Mouse (Mus musculus): ENCODE measurements at regions not wholly inside any gene's neighbourhood (a gene's known extent, or its start where the extent isn't known, plus 50 kb on each side); places are given as distances from the start of the nearest gene placed in this dataset.

GRCm38 (mm10) chrX:167152611-167153010 lies 56.5 kb downstream of the Tmsb4x start:
- Histone ChIP-seq H3K4me1 (replicated peaks) (no peaks in the 10 kb centered on the region), H3K4me3 (replicated peaks) (no peak overlapping the region), H3K27ac (no peak overlapping the region), H3K9ac (no peak overlapping the region), H3K36me3 (no peaks in the 10 kb centered on the region), H3K27me3 (replicated peaks) (no peaks in the 10 kb centered on the region), H3K9me3 (no peaks in the 10 kb centered on the region), H3K4me2 (replicated peaks) (no peak overlapping the region)
- WGBS: 70% methylated on average over 4 of the region's 4 CpGs
- no peak for ATAC-seq

- no peaks in the 10 kb centered on the region for H3K36me3 ChIP-seq
- no peaks in the 10 kb centered on the region for H3K9me3 ChIP-seq
- WGBS: 74% methylated on average over 3 of the region's 3 CpGs
- H3K9ac ChIP-seq: no peak overlapping the region
- no peak overlapping the region for H3K4me2 ChIP-seq (replicated peaks)
- no peaks in the 10 kb centered on the region for H3K27me3 ChIP-seq (replicated peaks)
- no peaks in the 10 kb centered on the region for H3K4me1 ChIP-seq (replicated peaks)
- H3K4me3 ChIP-seq (replicated peaks): no peak overlapping the region
- no peak overlapping the region for H3K27ac ChIP-seq
- no peak for ATAC-seq
Observed at GRCm38 (mm10) chrX:167151341-167151740, 57.8 kb downstream of the Tmsb4x start.

GRCm38 (mm10) chrX:167149400-167149799 lies 59.7 kb downstream of the Tmsb4x start:
- Histone ChIP-seq H3K36me3 (no peaks in the 10 kb centered on the region), H3K27ac (no peak overlapping the region), H3K4me2 (replicated peaks) (no peak overlapping the region), H3K4me3 (replicated peaks) (no peak overlapping the region), H3K9ac (no peak overlapping the region), H3K27me3 (replicated peaks) (no peaks in the 10 kb centered on the region), H3K9me3 (no peaks in the 10 kb centered on the region), H3K4me1 (replicated peaks) (no peaks in the 10 kb centered on the region)
- no peak for ATAC-seq
- 88% methylated on average over 4 of the region's 4 CpGs for WGBS

- Histone ChIP-seq H3K4me3 (replicated peaks) (no peak overlapping the region), H3K27me3 (replicated peaks) (no peaks in the 10 kb centered on the region), H3K4me2 (replicated peaks) (no peak overlapping the region), H3K9me3 (no peaks in the 10 kb centered on the region), H3K36me3 (no peaks in the 10 kb centered on the region), H3K4me1 (replicated peaks) (no peaks in the 10 kb centered on the region), H3K27ac (no peak overlapping the region), H3K9ac (no peak overlapping the region)
- 75% methylated on average over 8 of the region's 8 CpGs for WGBS
- ATAC-seq: no peak
Observed at GRCm38 (mm10) chrX:167146513-167147360, 62.4 kb downstream of the Tmsb4x start.

GRCm38 (mm10) chrX:167145508-167146182 lies 63.5 kb downstream of the Tmsb4x start:
- Histone ChIP-seq H3K9ac (no peak overlapping the region), H3K4me1 (replicated peaks) (no peaks in the 10 kb centered on the region), H3K4me2 (replicated peaks) (no peak overlapping the region), H3K27ac (no peak overlapping the region), H3K4me3 (replicated peaks) (no peak overlapping the region), H3K27me3 (replicated peaks) (no peaks in the 10 kb centered on the region), H3K36me3 (no peaks in the 10 kb centered on the region), H3K9me3 (no peaks in the 10 kb centered on the region)
- WGBS: 77% methylated on average over 11 of the region's 11 CpGs
- no peak for ATAC-seq

- H3K27me3 ChIP-seq (replicated peaks): no peaks in the 10 kb centered on the region
- no peaks in the 10 kb centered on the region for H3K36me3 ChIP-seq
- no peaks in the 10 kb centered on the region for H3K9me3 ChIP-seq
- no peak for ATAC-seq
- H3K4me2 ChIP-seq (replicated peaks): no peak overlapping the region
- H3K4me1 ChIP-seq (replicated peaks): no peaks in the 10 kb centered on the region
- WGBS: 57% methylated on average over 2 of the region's 2 CpGs
- no peak overlapping the region for H3K9ac ChIP-seq
- H3K27ac ChIP-seq: no peak overlapping the region
- H3K4me3 ChIP-seq (replicated peaks): no peak overlapping the region
Observed at GRCm38 (mm10) chrX:167139110-167139509, 70.0 kb downstream of the Tmsb4x start.

GRCm38 (mm10) chrX:167134250-167134649 lies 74.9 kb downstream of the Tmsb4x start:
- no peaks in the 10 kb centered on the region for H3K9me3 ChIP-seq
- no peak for ATAC-seq
- no peaks in the 10 kb centered on the region for H3K27me3 ChIP-seq (replicated peaks)
- no peak overlapping the region for H3K27ac ChIP-seq
- H3K36me3 ChIP-seq: no peaks in the 10 kb centered on the region
- no peak overlapping the region for H3K9ac ChIP-seq
- no peaks in the 10 kb centered on the region for H3K4me1 ChIP-seq (replicated peaks)
- WGBS: 90% methylated on average over 3 of the region's 3 CpGs
- no peak overlapping the region for H3K4me3 ChIP-seq (replicated peaks)
- no peak overlapping the region for H3K4me2 ChIP-seq (replicated peaks)

- ATAC-seq: no peak
- Histone ChIP-seq H3K9ac (no peak overlapping the region), H3K36me3 (no peaks in the 10 kb centered on the region), H3K27ac (no peak overlapping the region), H3K9me3 (no peaks in the 10 kb centered on the region), H3K4me1 (replicated peaks) (no peaks in the 10 kb centered on the region), H3K4me2 (replicated peaks) (no peak overlapping the region), H3K27me3 (replicated peaks) (no peaks in the 10 kb centered on the region), H3K4me3 (replicated peaks) (no peak overlapping the region)
- WGBS: 55% methylated on average over 4 of the region's 4 CpGs
Observed at GRCm38 (mm10) chrX:167132989-167133395, 76.1 kb downstream of the Tmsb4x start.

GRCm38 (mm10) chrX:167131317-167131716 lies 77.8 kb downstream of the Tmsb4x start:
- no peaks in the 10 kb centered on the region for H3K9me3 ChIP-seq
- H3K4me2 ChIP-seq (replicated peaks): no peak overlapping the region
- no peak overlapping the region for H3K27ac ChIP-seq
- H3K4me1 ChIP-seq (replicated peaks): no peaks in the 10 kb centered on the region
- H3K36me3 ChIP-seq: no peaks in the 10 kb centered on the region
- ATAC-seq: no peak
- H3K9ac ChIP-seq: no peak overlapping the region
- WGBS: 91% methylated on average over 3 of the region's 3 CpGs
- no peak overlapping the region for H3K4me3 ChIP-seq (replicated peaks)
- 0 out of 2 replicates have a peak, but pooled peaks cover 2% of the 10 kb centered on the region for H3K27me3 ChIP-seq (replicated peaks)

GRCm38 (mm10) chrX:167130601-167131000 lies 78.5 kb downstream of the Tmsb4x start:
- no peak overlapping the region for H3K4me3 ChIP-seq (replicated peaks)
- 57% methylated on average over 5 of the region's 5 CpGs for WGBS
- no peak overlapping the region for H3K27ac ChIP-seq
- ATAC-seq: no peak
- H3K9me3 ChIP-seq: no peaks in the 10 kb centered on the region
- 0 out of 2 replicates have a peak, but pooled peaks cover 2% of the 10 kb centered on the region for H3K27me3 ChIP-seq (replicated peaks)
- H3K4me2 ChIP-seq (replicated peaks): no peak overlapping the region
- no peak overlapping the region for H3K9ac ChIP-seq
- no peaks in the 10 kb centered on the region for H3K36me3 ChIP-seq
- no peaks in the 10 kb centered on the region for H3K4me1 ChIP-seq (replicated peaks)

- Histone ChIP-seq H3K4me2 (replicated peaks) (no peak overlapping the region), H3K9ac (no peak overlapping the region), H3K36me3 (no peaks in the 10 kb centered on the region), H3K9me3 (no peaks in the 10 kb centered on the region), H3K4me3 (replicated peaks) (no peak overlapping the region), H3K27me3 (replicated peaks) (peaks cover 4% of the 10 kb centered on the region; the same call in 1 of the 2 replicates), H3K4me1 (replicated peaks) (no peaks in the 10 kb centered on the region), H3K27ac (no peak overlapping the region)
- no peak for ATAC-seq
- 77% methylated on average over 4 of the region's 4 CpGs for WGBS
Observed at GRCm38 (mm10) chrX:167119288-167119687, 89.8 kb downstream of the Tmsb4x start.

- no peak overlapping the region for H3K9ac ChIP-seq
- no peak overlapping the region for H3K4me2 ChIP-seq (replicated peaks)
- H3K4me3 ChIP-seq (replicated peaks): no peak overlapping the region
- no peaks in the 10 kb centered on the region for H3K36me3 ChIP-seq
- H3K27ac ChIP-seq: no peak overlapping the region
- peaks cover 4% of the 10 kb centered on the region; the same call in 1 of the 2 replicates for H3K27me3 ChIP-seq (replicated peaks)
- no peaks in the 10 kb centered on the region for H3K9me3 ChIP-seq
- no peaks in the 10 kb centered on the region for H3K4me1 ChIP-seq (replicated peaks)
- ATAC-seq: no peak
- WGBS: 84% methylated on average over 1 of the region's 1 CpGs
Observed at GRCm38 (mm10) chrX:167115096-167115495, 94.0 kb downstream of the Tmsb4x start.
